In genomic region chr19:18632231-18633185, GRCm38 (mm10) we compare ENCODE assay signal across 7 mouse cellular contexts. TPM values are rescaled to one million over a fixed set of nuclear protein-coding genes. Genes with fewer than 3 reads are reported as not detected.
DNase-seq lines count a peak whose midpoint lies in the region; ATAC-seq and TF ChIP-seq lines count a peak whose summit lies in the region.

No protein-coding gene starts in this region.

- H3K9me3 ChIP-seq in hindbrain, embryonic 11.5 days (ENCODE audit: control insufficient read depth, low read length) = no peaks in the 10 kb centered on the region
- no peaks in the 10 kb centered on the region for H3K9me3 ChIP-seq in liver, embryonic 12.5 days (replicated peaks)

- no peaks in the 10 kb centered on the region for H3K36me3 ChIP-seq in testis, adult 2 months (ENCODE audit: control insufficient read depth, insufficient read depth, low read length)
- H3K36me3 ChIP-seq in hindbrain, embryonic 11.5 days (ENCODE audit: control insufficient read depth, insufficient read depth, low read length) = no peaks in the 10 kb centered on the region
- no peaks in the 10 kb centered on the region for H3K36me3 ChIP-seq in liver, embryonic 12.5 days

- H3K4me1 ChIP-seq in testis, adult 2 months (ENCODE audit: control insufficient read depth, insufficient read depth, low read length) = peaks cover 8% of the 10 kb centered on the region
- H3K4me1 ChIP-seq in hindbrain, embryonic 11.5 days (replicated peaks; ENCODE audit: control insufficient read depth, insufficient read depth, low read length) = no peaks in the 10 kb centered on the region
- H3K4me1 ChIP-seq in liver, embryonic 12.5 days = peaks cover 30% of the 10 kb centered on the region

- TF ChIP-seq CTCF in testis, adult 2 months (IDR thresholded peaks at IDR 0.05; ENCODE audit: control insufficient read depth, insufficient read depth, insufficient replicate concordance, low read depth, low read length) = no peak

- H3K27ac ChIP-seq in testis, adult 2 months (ENCODE audit: control insufficient read depth, insufficient read depth, low read depth, low read length) = no peak overlapping the region
- H3K27ac ChIP-seq in hindbrain, embryonic 11.5 days (ENCODE audit: low read depth, low read length) = no peak overlapping the region
- H3K27ac ChIP-seq in liver, embryonic 12.5 days = no peak overlapping the region

- H3K27me3 ChIP-seq in testis, adult 2 months (ENCODE audit: control insufficient read depth, insufficient read depth, low read length) = no peaks in the 10 kb centered on the region
- no peaks in the 10 kb centered on the region for H3K27me3 ChIP-seq in hindbrain, embryonic 11.5 days (ENCODE audit: control insufficient read depth, insufficient read depth, low read length)
- H3K27me3 ChIP-seq in liver, embryonic 12.5 days (replicated peaks) = no peaks in the 10 kb centered on the region

- 66% methylated on average over 13 of the region's 13 CpGs for WGBS in hindbrain, embryonic 11.5 days
- 52% methylated on average over 13 of the region's 13 CpGs for WGBS in liver, embryonic 12.5 days (ENCODE audit: insufficient replicate concordance)

- peak overlapping the region; percentile 97 for H3K4me3 ChIP-seq in testis, adult 2 months (ENCODE audit: control insufficient read depth, low read depth, low read length)
- H3K4me3 ChIP-seq in hindbrain, embryonic 11.5 days (ENCODE audit: low read depth, low read length) = peak overlapping the region; percentile 76
- H3K4me3 ChIP-seq in liver, embryonic 12.5 days = peak overlapping the region; percentile 83

- peak overlapping the region; percentile 81 for H3K4me2 ChIP-seq in hindbrain, embryonic 11.5 days (replicated peaks; ENCODE audit: low read depth, low read length)
- H3K4me2 ChIP-seq in liver, embryonic 12.5 days = peak overlapping the region; percentile 87

- ATAC-seq in hindbrain, embryonic 11.5 days (ENCODE audit: low FRiP score) = no peak
- ATAC-seq in liver, embryonic 12.5 days = no peak
- ATAC-seq in monocyte, adult 5-6 weeks (replicated peaks; ENCODE audit: insufficient number of reproducible peaks, low FRiP score, low TSS enrichment, poor library complexity, severe bottlenecking) = no peak

- no peak for TF ChIP-seq POLR2A in testis, adult 2 months (IDR thresholded peaks at IDR 0.05; ENCODE audit: control insufficient read depth, low read depth, low read length)

- no peak for DNase-seq in testis, postnatal 10 days (ENCODE audit: low spot score)
- DNase-seq in hindbrain, embryonic 11.5 days (ENCODE audit: low spot score) = no peak
- no peak for DNase-seq in right cerebral cortex, postnatal 10 days (ENCODE audit: low spot score in 2 of 2)
- DNase-seq in right cerebral cortex, postnatal 36 days (ENCODE audit: low spot score in 2 of 2) = no peak

- peak overlapping the region; percentile 31; the same call in 1 of the 2 replicates for H3K9ac ChIP-seq in hindbrain, embryonic 11.5 days (ENCODE audit: low read depth, low read length)
- H3K9ac ChIP-seq in liver, embryonic 12.5 days = peak overlapping the region; percentile 82

RNA-seq across cellular contexts. Expression of gene Nmrk1, which starts 0.8 kb away (rescaled TPM):
- 7.3 and 7.6 TPM in 2 replicates for polyA plus RNA-seq in testis, adult 2 months (2012; rRNA removed)
- 6.4 and 8.8 TPM in 2 replicates for polyA plus RNA-seq in hindbrain, embryonic 11.5 days (2014; fragmentation: Nextera tagmentation; extraction: Ambion mirVana)
- polyA plus RNA-seq in liver, embryonic 12.5 days (2016; fragmentation: Nextera tagmentation; extraction: Ambion mirVana) = 6.3 and 7.2 TPM in 2 replicates
- total RNA-seq in monocyte, adult 5-6 weeks (2017) = 7.0 to 19.9 TPM (median 7.7 TPM) in 3 replicates

RNA-seq across cellular contexts. Expression of gene Ostf1, which starts 0.9 kb away (rescaled TPM):
- polyA plus RNA-seq in testis, adult 2 months (2012; rRNA removed) = 5.3 and 6.2 TPM in 2 replicates
- polyA plus RNA-seq in hindbrain, embryonic 11.5 days (2014; fragmentation: Nextera tagmentation; extraction: Ambion mirVana) = 49.4 and 55.5 TPM in 2 replicates
- 60.8 and 65.1 TPM in 2 replicates for polyA plus RNA-seq in liver, embryonic 12.5 days (2016; fragmentation: Nextera tagmentation; extraction: Ambion mirVana)
- 458 to 713 TPM (median 609 TPM) in 3 replicates for total RNA-seq in monocyte, adult 5-6 weeks (2017)

RNA-seq across cellular contexts. Expression of gene Carnmt1, which starts 38.1 kb away (rescaled TPM):
- polyA plus RNA-seq in testis, adult 2 months (2012; rRNA removed) = 10.1 and 11.6 TPM in 2 replicates
- polyA plus RNA-seq in hindbrain, embryonic 11.5 days (2014; fragmentation: Nextera tagmentation; extraction: Ambion mirVana) = 25.1 and 30.9 TPM in 2 replicates
- polyA plus RNA-seq in liver, embryonic 12.5 days (2016; fragmentation: Nextera tagmentation; extraction: Ambion mirVana) = 45.4 and 46.8 TPM in 2 replicates
- 6.6 to 20.4 TPM (median 15.4 TPM) in 3 replicates for total RNA-seq in monocyte, adult 5-6 weeks (2017)
